In the genomic region with DNA sequence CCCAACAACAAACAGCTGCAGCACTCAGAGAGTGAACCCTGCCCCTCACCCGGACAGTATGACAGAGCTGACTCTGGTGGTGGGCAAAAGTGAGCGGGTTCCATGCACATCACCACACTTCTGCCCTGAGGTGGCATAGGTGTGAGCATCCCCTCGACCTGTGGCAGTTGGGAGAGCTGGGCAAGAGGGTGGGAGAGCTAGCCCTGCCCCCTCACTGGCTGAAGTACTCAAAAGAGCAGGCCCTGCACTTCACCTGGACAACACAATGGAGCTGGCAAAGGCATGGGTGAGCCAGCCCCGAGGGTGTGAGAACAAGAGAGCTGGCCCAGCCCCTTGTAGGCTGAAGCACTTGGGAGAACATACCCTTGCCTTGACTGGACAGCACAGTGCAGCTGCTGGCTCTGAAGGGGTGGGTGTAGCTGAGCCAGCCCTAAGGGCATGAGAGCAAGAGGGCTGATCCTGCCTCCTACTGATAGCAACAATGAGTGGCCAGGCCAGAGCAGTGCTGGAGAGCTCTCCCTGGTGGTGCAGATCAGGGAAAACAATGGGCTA, we compare ENCODE assay signal across 10 mouse cellular contexts.
DNase-seq lines count a peak whose midpoint lies in the region; ATAC-seq and TF ChIP-seq lines count a peak whose summit lies in the region.
"Had no signal": no experiment of that assay in that cellular context is flagged by ENCODE, and none has a peak within 500 bp of the region (broad histone marks: within the 10 kb centered on the region; RNA-seq: fewer than 3 reads in every experiment).

No protein-coding gene starts in this region.

- H3K36me3 ChIP-seq in heart, embryonic 11.5 days (ENCODE audit: control insufficient read depth, insufficient read depth, low read length): no peaks in the 10 kb centered on the region
- H3K36me3 ChIP-seq in CH12.LX (replicated peaks in 1 of 2; ENCODE audit: control insufficient read depth in 1 of 2, insufficient read depth in 1 of 2, low read length in 1 of 2): no peaks in the 10 kb centered on the region
- H3K36me3 ChIP-seq in hindbrain, embryonic 16.5 days (ENCODE audit: control insufficient read depth, insufficient read depth, low read length): no peaks in the 10 kb centered on the region
- no peaks in the 10 kb centered on the region for H3K36me3 ChIP-seq in intestine, embryonic 16.5 days (ENCODE audit: control insufficient read depth, insufficient read depth, low read length)
- H3K36me3 ChIP-seq: liver, embryonic 13.5 days had no signal

- H3K27ac ChIP-seq in heart, embryonic 11.5 days (ENCODE audit: low read depth, low read length): no peak overlapping the region
- no peak overlapping the region for H3K27ac ChIP-seq in CH12.LX (ENCODE audit: insufficient read depth, low read depth)
- peak overlapping the region; percentile 71 for H3K27ac ChIP-seq in cerebellum, adult 2 months (ENCODE audit: insufficient read depth, low read length)
- H3K27ac ChIP-seq in hindbrain, embryonic 16.5 days (ENCODE audit: low read depth, low read length): no peak overlapping the region
- no peak overlapping the region for H3K27ac ChIP-seq in intestine, embryonic 16.5 days (ENCODE audit: low read length)
- H3K27ac ChIP-seq: liver, embryonic 13.5 days had no signal

- H3K4me2 ChIP-seq in heart, embryonic 11.5 days: no peak overlapping the region
- no peak overlapping the region for H3K4me2 ChIP-seq in CH12.LX (ENCODE audit: insufficient read depth, low read depth, poor library complexity, severe bottlenecking)
- H3K4me2 ChIP-seq in hindbrain, embryonic 16.5 days (ENCODE audit: low read length): no peak overlapping the region
- H3K4me2 ChIP-seq in intestine, embryonic 16.5 days (ENCODE audit: low read depth, low read length): no peak overlapping the region
- H3K4me2 ChIP-seq: liver, embryonic 13.5 days had no signal

- in situ Hi-C loops in CH12.LX (cut with MboI; ENCODE audit: low pct_ligation_motif_present, low pct_unique_long_range_greater_than_20kb, low sequenced_read_pairs): no loop called here

- H3K79me2 ChIP-seq in CH12.LX (replicated peaks; ENCODE audit: control insufficient read depth, extremely low read depth, insufficient read depth, poor library complexity, severe bottlenecking): no peaks in the 10 kb centered on the region

- ATAC-seq in heart, embryonic 11.5 days (replicated peaks; ENCODE audit: insufficient number of reproducible peaks, low FRiP score, low TSS enrichment): peak; percentile 52; the same call in 1 of the 2 replicates
- peak; percentile 65 for ATAC-seq in hindbrain, embryonic 16.5 days
- no peak for ATAC-seq in intestine, embryonic 16.5 days

- dilution Hi-C loops in CH12.LX (cut with MboI; ENCODE audit: extremely low pct_ligation_motif_present, extremely low pct_unique_long_range_greater_than_20kb, low sequenced_read_pairs): no loop called here

- TF ChIP-seq RAD21 in CH12.LX (IDR thresholded peaks at IDR 0.05; ENCODE audit: low read depth, low read length): peak; percentile 24

- H3K9me3 ChIP-seq in heart, embryonic 11.5 days (replicated peaks; ENCODE audit: control insufficient read depth, low read length): no peaks in the 10 kb centered on the region
- no peaks in the 10 kb centered on the region for H3K9me3 ChIP-seq in CH12.LX (replicated peaks; ENCODE audit: low read length)
- no peaks in the 10 kb centered on the region for H3K9me3 ChIP-seq in hindbrain, embryonic 16.5 days (ENCODE audit: control insufficient read depth, low read length)
- H3K9me3 ChIP-seq in intestine, embryonic 16.5 days (ENCODE audit: control insufficient read depth, low read length): no peaks in the 10 kb centered on the region
- H3K9me3 ChIP-seq: liver, embryonic 13.5 days had no signal

- no peaks in the 10 kb centered on the region for H3K4me1 ChIP-seq in heart, embryonic 11.5 days (ENCODE audit: control insufficient read depth, insufficient read depth, low read length)
- peaks cover 0 to 2% of the 10 kb centered on the region in 2 experiments; a peak in 1 of 4 replicates for H3K4me1 ChIP-seq in CH12.LX (ENCODE audit: control insufficient read depth in 1 of 2, insufficient read depth in 2 of 2)
- H3K4me1 ChIP-seq in cerebellum, adult 2 months (ENCODE audit: control insufficient read depth, insufficient read depth, low read length): peaks cover 12% of the 10 kb centered on the region
- H3K4me1 ChIP-seq in hindbrain, embryonic 16.5 days (ENCODE audit: control insufficient read depth, insufficient read depth, low read depth, low read length): no peaks in the 10 kb centered on the region
- no peaks in the 10 kb centered on the region for H3K4me1 ChIP-seq in intestine, embryonic 16.5 days (ENCODE audit: control insufficient read depth, insufficient read depth, low read length)
- H3K4me1 ChIP-seq: liver, embryonic 13.5 days had no signal

- H3K9ac ChIP-seq in heart, embryonic 11.5 days (ENCODE audit: low read depth, low read length): no peak overlapping the region
- H3K9ac ChIP-seq in CH12.LX (ENCODE audit: insufficient read depth, low read depth): no peak overlapping the region
- no peak overlapping the region for H3K9ac ChIP-seq in hindbrain, embryonic 16.5 days (ENCODE audit: low read depth, low read length)
- H3K9ac ChIP-seq in intestine, embryonic 16.5 days (ENCODE audit: low read depth, low read length): no peak overlapping the region
- H3K9ac ChIP-seq: liver, embryonic 13.5 days had no signal

- no peak overlapping the region for H3K4me3 ChIP-seq in heart, embryonic 11.5 days (ENCODE audit: low read depth, low read length)
- no peak overlapping the region for H3K4me3 ChIP-seq in CH12.LX (replicated peaks in 1 of 3; ENCODE audit: low read depth in 2 of 3, low read length in 2 of 3, poor library complexity in 1 of 3)
- no peak overlapping the region for H3K4me3 ChIP-seq in cerebellum, adult 2 months (replicated peaks; ENCODE audit: insufficient read depth, low read depth, low read length)
- no peak overlapping the region for H3K4me3 ChIP-seq in hindbrain, embryonic 16.5 days (ENCODE audit: low read length)
- no peak overlapping the region for H3K4me3 ChIP-seq in intestine, embryonic 16.5 days (ENCODE audit: low read length)
- H3K4me3 ChIP-seq: liver, embryonic 13.5 days had no signal

- WGBS in heart, embryonic 11.5 days (ENCODE audit: insufficient replicate concordance): 64% methylated on average over 4 of the region's 4 CpGs
- WGBS in cerebellum, adult 2 months: 44% methylated on average over 4 of the region's 4 CpGs
- WGBS in hindbrain, embryonic 16.5 days: 48% methylated on average over 4 of the region's 4 CpGs
- 62% methylated on average over 4 of the region's 4 CpGs for WGBS in intestine, embryonic 16.5 days

- peak in 1 of 2 experiments; percentile 65; a peak in 2 of 4 replicates for TF ChIP-seq CTCF in CH12.LX (conservative IDR thresholded peaks at IDR 0.05 in 1 of 2, IDR thresholded peaks at IDR 0.05 in 1 of 2; ENCODE audit: low read depth in 2 of 2, low read length in 2 of 2)
- peak; percentile 12; the same call in 1 of the 2 replicates for TF ChIP-seq CTCF in cerebellum, adult 2 months (IDR thresholded peaks at IDR 0.05; ENCODE audit: borderline replicate concordance, insufficient read depth, low read depth, low read length)

- DNase-seq in heart, adult 9 months (ENCODE audit: low spot score in 2 of 2): no peak
- peak; percentile 9 for DNase-seq in CH12.LX (ENCODE audit: extremely low read depth)
- peak; percentile 36 to 56 for DNase-seq in cerebellum, adult 2 months
- no peak for DNase-seq in left cerebral cortex, adult 18-20 months (ENCODE audit: low spot score in 2 of 2)
- DNase-seq in layer of hippocampus, postnatal 14 days (ENCODE audit: low spot score in 2 of 2): no peak
- DNase-seq: liver, embryonic 13.5 days; right cerebral cortex, adult 18-20 months had no signal

- H3K27me3 ChIP-seq in heart, embryonic 11.5 days (ENCODE audit: control insufficient read depth, insufficient read depth, low read length): no peaks in the 10 kb centered on the region
- H3K27me3 ChIP-seq in CH12.LX (replicated peaks): no peaks in the 10 kb centered on the region
- H3K27me3 ChIP-seq in cerebellum, adult 2 months (ENCODE audit: control insufficient read depth, insufficient read depth, low read length): no peaks in the 10 kb centered on the region
- no peaks in the 10 kb centered on the region for H3K27me3 ChIP-seq in hindbrain, embryonic 16.5 days (replicated peaks; ENCODE audit: control insufficient read depth, insufficient read depth, low read length)
- H3K27me3 ChIP-seq in intestine, embryonic 16.5 days (replicated peaks; ENCODE audit: control insufficient read depth, insufficient read depth, low read length): no peaks in the 10 kb centered on the region
- H3K27me3 ChIP-seq: liver, embryonic 13.5 days had no signal

- TF ChIP-seq POLR2A in CH12.LX (IDR thresholded peaks at IDR 0.05; ENCODE audit: low read depth, low read length): no peak
- TF ChIP-seq POLR2A in cerebellum, adult 2 months (IDR thresholded peaks at IDR 0.05; ENCODE audit: borderline replicate concordance, insufficient read depth, low read length): no peak

- no peak for TF ChIP-seq EP300 in CH12.LX (IDR thresholded peaks at IDR 0.05; ENCODE audit: low read length)

TF ChIP-seq in CH12.LX, 34 proteins besides CTCF, POLR2A, EP300 and RAD21:
- TF ChIP-seq SMC3 (IDR thresholded peaks at IDR 0.05; ENCODE audit: low read depth, low read length) (peak; percentile 33), KAT2A (IDR thresholded peaks at IDR 0.05; ENCODE audit: insufficient replicate concordance, low read length) (no peak)

Comparison
In these comparisons a context has a peak if more than half of its experiments do, and no peak if none do; other contexts are left out.
1. DNase-seq: peak in CH12.LX (single experiment) and cerebellum, adult 2 months (2 of 2); none in heart, adult 9 months (0 of 2), left cerebral cortex, adult 18-20 months (0 of 2) and layer of hippocampus, postnatal 14 days (0 of 2).